Mouse (Mus musculus) effector memory CD4-positive, alpha-beta T cell, adult 7 months (primary cell): ENCODE measurements around the gene Cd109. TPM values are rescaled to one million over a fixed set of nuclear protein-coding genes. Genes with fewer than 3 reads are reported as not detected.

Experiments
- polyA plus RNA-seq: library from polyadenylated mRNA; unstranded; fragments of 100-300 nt; shearing (Covaris generic); gene quantifications from one replicate; pipeline ENCODE4 v1.2.1, GENCODE M21; 2017

The Cd109 gene
- polyA plus RNA-seq: 0.24 TPM

DNA sequence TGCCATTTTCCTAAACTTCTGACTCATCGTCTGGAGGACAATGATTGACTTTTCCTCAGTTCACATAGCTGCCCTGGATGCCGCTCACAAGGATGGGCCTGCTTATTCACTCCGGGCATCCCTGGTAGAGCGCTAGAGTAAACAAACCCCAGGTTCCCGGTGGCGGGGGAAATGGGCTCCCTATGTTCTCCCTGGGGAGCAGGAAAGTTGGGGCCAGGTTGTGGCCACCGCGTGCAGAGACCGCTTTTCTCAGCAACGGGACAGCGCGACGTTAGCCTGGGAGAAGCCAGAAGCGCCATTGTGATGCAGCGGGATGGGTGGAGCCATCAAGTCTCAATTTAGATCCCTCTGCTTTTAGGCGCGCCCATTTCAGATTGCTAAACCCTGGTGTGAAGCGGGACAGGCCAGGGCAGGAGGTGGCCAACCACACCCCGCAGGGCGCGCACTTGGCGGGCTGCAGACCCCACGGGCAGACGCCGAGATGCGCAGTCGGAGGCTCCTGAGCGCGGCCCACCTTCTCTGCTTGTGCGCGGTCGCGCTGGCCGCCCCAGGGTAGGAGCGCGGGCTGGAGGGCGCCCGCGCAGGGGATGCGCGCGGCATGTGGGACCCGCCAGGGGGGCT lies at the start of gene Cd109:
TSS of gene Cd109 (plus strand) at position 146 of the 621 bp plus-strand sequence.

DNA sequence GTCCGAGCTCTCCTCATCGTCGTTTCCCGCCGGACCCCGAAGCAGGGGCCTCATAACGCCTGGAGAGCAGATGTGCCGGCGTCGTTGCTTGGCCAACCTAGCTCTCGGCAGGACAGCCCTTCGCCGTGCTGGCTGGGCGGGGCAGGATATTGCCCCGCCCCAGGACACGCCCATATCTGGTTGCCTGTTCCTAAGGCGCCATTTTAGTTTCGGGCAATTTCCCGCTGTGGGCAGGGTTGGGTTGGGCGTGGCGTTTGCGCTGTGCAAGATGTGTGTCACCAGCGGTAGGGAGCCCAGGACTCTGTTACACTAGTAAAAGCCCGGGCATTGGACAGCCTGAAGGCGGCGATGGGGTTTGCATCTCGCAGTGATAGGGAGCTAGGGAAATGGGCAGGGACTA lies 27.4 kb upstream of the Cd109 start, which contains the start of gene Slc17a5:
TSS of gene Slc17a5 (minus strand) at position 128 of the 400 bp plus-strand sequence.

Other genes with a start within 250 kb of the Cd109 start
- not detected for gene Dppa5a, start 247.4 kb upstream of the Cd109 start, polyA plus RNA-seq
- not detected for gene Ooep, start 236.8 kb upstream of the Cd109 start, polyA plus RNA-seq
- 6.7 TPM for gene Ddx43, start 219.8 kb upstream of the Cd109 start, polyA plus RNA-seq
- gene Cgas, start 172.3 kb upstream of the Cd109 start, polyA plus RNA-seq: 2.5 TPM
- gene Mto1, start 167.3 kb upstream of the Cd109 start, polyA plus RNA-seq: 17.3 TPM
- 1.2 TPM for gene Gm17324, start 166.8 kb upstream of the Cd109 start, polyA plus RNA-seq
- 4,652 TPM for gene Eef1a1, start 126.4 kb upstream of the Cd109 start, polyA plus RNA-seq
- 5.5 TPM for gene Slc17a5, start 27.5 kb upstream of the Cd109 start, polyA plus RNA-seq